Mouse (Mus musculus): ENCODE data around the gene Zfp93. TPM values are rescaled to one million over a fixed set of nuclear protein-coding genes. Genes with fewer than 3 reads are reported as not detected.

Gene Zfp93
- total RNA-seq (2023), result 2.5 TPM

GRCm38 (mm10) chr7:24270288-24270672 lies at the start of gene Zfp93:
Gene Zfp93 (plus strand): TSS chr7:24270420.

DNA sequence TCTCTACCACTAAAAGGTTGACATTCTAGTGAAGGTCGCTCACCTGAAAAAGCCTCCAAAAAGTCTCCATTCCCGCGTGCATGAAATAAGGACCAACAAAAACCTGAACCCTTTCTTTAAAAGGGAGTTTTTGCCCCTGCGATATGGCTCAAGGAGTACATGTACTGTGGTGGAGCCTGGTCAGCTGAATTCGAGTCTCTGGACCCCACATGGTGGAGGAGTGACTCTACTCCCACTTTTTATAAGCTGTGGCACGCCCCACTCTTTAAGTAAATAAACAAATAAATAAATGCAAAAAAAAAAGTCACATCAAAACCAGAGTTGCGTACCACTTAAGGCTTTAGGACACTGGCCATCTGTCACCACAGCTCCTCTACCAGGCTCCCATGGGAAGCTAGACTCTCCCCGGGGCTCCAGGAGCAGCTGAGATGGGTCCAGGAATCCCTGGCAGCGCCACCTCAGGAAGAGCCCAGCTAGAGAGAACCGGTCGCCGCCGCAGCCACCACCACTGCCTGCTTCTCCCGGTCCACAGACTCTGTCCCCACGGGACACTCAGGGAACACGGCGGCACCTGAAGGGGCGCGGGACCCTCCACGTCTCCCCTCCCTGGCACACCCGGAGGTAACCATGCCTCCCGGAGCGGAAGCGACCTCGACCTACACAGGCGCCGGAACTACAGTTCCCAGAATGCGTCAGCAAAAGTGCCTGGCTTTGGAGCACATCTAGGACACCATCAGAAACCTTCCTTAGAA lies 33.0 kb upstream of the Zfp93 start, which contains the start of gene Zfp109:
Gene Zfp109 (minus strand): TSS at position 521 of the 752 bp plus-strand sequence.

DNA sequence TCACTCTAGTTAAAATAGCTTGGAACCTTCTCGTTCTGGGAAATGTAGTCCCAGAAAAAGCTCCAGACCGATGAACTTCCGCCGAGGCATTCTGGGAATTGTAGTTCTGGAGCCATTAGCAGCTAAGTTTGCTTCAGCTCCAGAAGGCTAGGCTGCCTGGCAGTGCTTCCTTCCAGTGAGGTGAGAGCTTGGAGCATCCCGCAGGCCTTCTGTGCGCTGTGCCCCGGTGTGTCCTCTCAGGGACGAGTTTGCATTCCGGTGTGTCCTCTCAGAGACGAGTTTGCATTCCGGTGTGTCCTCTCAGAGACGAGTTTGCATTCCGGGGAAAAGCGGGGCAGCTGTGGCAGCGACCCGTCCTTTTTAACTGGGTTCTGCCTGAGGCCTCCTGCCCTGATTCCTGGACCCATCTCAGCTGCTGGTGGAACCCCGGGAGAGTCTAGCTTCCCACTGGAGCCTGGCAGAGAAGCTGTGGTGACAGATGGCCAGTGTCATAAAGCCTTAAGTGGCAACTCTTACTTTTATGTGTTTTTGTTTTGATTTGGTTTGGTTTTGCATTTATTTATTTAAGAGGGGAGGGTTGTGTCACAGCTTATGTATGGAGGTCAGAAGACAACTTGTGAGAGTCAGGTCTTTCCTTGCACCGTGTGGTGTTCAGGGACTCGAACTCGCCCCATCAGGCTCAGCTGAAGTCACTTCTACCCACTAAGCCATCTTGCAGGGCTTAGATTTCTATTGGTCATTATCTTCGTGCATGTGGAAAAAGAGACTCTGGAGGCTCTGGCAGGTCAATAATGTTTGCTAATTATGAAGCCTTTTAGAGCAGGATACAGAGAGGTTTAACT lies 15.4 kb upstream of the Zfp93 start, which contains the start of gene Zfp108:
Gene Zfp108 (plus strand): TSS at position 162 of the 842 bp plus-strand sequence.

GRCm38 (mm10) chr7:24300771-24301282 lies 30.6 kb downstream of the Zfp93 start, which contains the start of gene Zfp61:
Gene Zfp61 (minus strand): TSS chr7:24301232.

GRCm38 (mm10) chr7:24316567-24317092 lies 46.4 kb downstream of the Zfp93 start, which contains the start of gene Zfp94:
Gene Zfp94 (minus strand): TSS chr7:24316666.

Other genes with a start within 250 kb of the Zfp93 start
- gene Vmn1r183, start 217.2 kb upstream of the Zfp93 start, total RNA-seq (2023), result not detected
- 36.7 TPM for gene Zfp180, start 188.5 kb upstream of the Zfp93 start, total RNA-seq (2023)
- gene Zfp112, start 158.1 kb upstream of the Zfp93 start, total RNA-seq (2023), result 5.8 TPM
- 6.2 TPM for gene Zfp235, start 136.3 kb upstream of the Zfp93 start, total RNA-seq (2023)
- not detected for gene Zfp114, start 95.4 kb upstream of the Zfp93 start, total RNA-seq (2023)
- 0.12 TPM for gene Zfp111, start 59.0 kb upstream of the Zfp93 start, total RNA-seq (2023)
- gene Zfp109, start 32.9 kb upstream of the Zfp93 start, total RNA-seq (2023), result 2.1 TPM
- not detected for gene Zfp108, start 15.6 kb upstream of the Zfp93 start, total RNA-seq (2023)
- 7.8 TPM for gene Zfp61, start 30.8 kb downstream of the Zfp93 start, total RNA-seq (2023)
- gene Zfp94, start 46.2 kb downstream of the Zfp93 start, total RNA-seq (2023), result 2.6 TPM
- not detected for gene Tescl, start 63.5 kb downstream of the Zfp93 start, total RNA-seq (2023)
- gene Lypd5, start 78.8 kb downstream of the Zfp93 start, total RNA-seq (2023), result not detected
- 175 TPM for gene Kcnn4, start 99.8 kb downstream of the Zfp93 start, total RNA-seq (2023)
- gene Smg9, start 129.2 kb downstream of the Zfp93 start, total RNA-seq (2023), result 142 TPM
- 3.0 TPM for gene Irgc1, start 181.9 kb downstream of the Zfp93 start, total RNA-seq (2023)
- gene Plaur, start 192.1 kb downstream of the Zfp93 start, total RNA-seq (2023), result 214 TPM
- 0.76 TPM for gene Cadm4, start 211.6 kb downstream of the Zfp93 start, total RNA-seq (2023)
- gene Zfp428, start 236.6 kb downstream of the Zfp93 start, total RNA-seq (2023), result 1.7 TPM
- not detected for gene AC161166.1, start 242.0 kb downstream of the Zfp93 start, total RNA-seq (2023)

Measured in CD4-positive naive resting alpha-beta T cell, adult 76 days (primary cell).